Mouse (Mus musculus) limb, embryonic 12.5 days (tissue): ENCODE results near the gene Sacs. TPM values are rescaled to one million over a fixed set of nuclear protein-coding genes. Genes with fewer than 3 reads are reported as not detected.

ENCODE experiments used
- ATAC-seq: fragments of 200-750 bp; cut with Nextera tagmentation; 2 replicates; pipeline ENCODE4 v1.8.0; 2017; ENCODE audit warnings: low read depth, moderate TSS enrichment; ENCODE audit not compliant: insufficient number of reproducible peaks, insufficient read depth, low FRiP score, low TSS enrichment
- H3K27ac ChIP-seq: fragments of 300-500 bp; sonication (generic); 2 replicates; pipeline ENCODE4 v1.5.1; 2016; ENCODE audit warnings: mild to moderate bottlenecking, moderate library complexity
- H3K27me3 ChIP-seq: fragments of 300-500 bp; sonication (generic); 2 replicates; pipeline ENCODE4 v1.6.1; 2016; ENCODE audit warnings: mild to moderate bottlenecking, moderate library complexity
- H3K36me3 ChIP-seq: fragments of 300-500 bp; sonication (generic); 2 replicates; pipeline ENCODE4 v1.6.1; 2016; ENCODE audit warnings: mild to moderate bottlenecking, moderate library complexity
- H3K4me1 ChIP-seq: fragments of 300-500 bp; sonication (generic); replicated peaks from 2 replicates; pipeline ENCODE4 v1.6.1; 2016
- H3K4me2 ChIP-seq: fragments of 300-500 bp; sonication (generic); 2 replicates; pipeline ENCODE4 v1.6.1; 2016; ENCODE audit warnings: mild to moderate bottlenecking, moderate library complexity
- H3K4me3 ChIP-seq: fragments of 300-500 bp; sonication (generic); replicated peaks from 2 replicates; pipeline ENCODE4 v1.5.1; 2016; ENCODE audit warnings: mild to moderate bottlenecking
- H3K9ac ChIP-seq: fragments of 300-500 bp; sonication (generic); replicated peaks from 2 replicates; pipeline ENCODE4 v1.6.1; 2016; ENCODE audit warnings: mild to moderate bottlenecking, moderate library complexity
- H3K9me3 ChIP-seq: fragments of 300-500 bp; sonication (generic); 2 replicates; pipeline ENCODE4 v1.6.1; 2016; ENCODE audit warnings: mild to moderate bottlenecking, moderate library complexity
- WGBS: fragments of 180-500 bp; shearing (Covaris S2); methylation state at CpG from one replicate; pipeline ENCODE4 v1.1.7; 2016; 5-methylcytosine and 5-hydroxymethylcytosine counted together
- polyA plus RNA-seq: library from polyadenylated mRNA; unstranded; fragments of >200 nt; fragmentation: Nextera tagmentation; extraction: Ambion mirVana; gene quantifications from 2 replicates; pipeline ENCODE4 v1.2.1, GENCODE M21; 2016

Sacs gene
- polyA plus RNA-seq, 1 experiment from 2014 or later = 3.4 TPM

DNA sequence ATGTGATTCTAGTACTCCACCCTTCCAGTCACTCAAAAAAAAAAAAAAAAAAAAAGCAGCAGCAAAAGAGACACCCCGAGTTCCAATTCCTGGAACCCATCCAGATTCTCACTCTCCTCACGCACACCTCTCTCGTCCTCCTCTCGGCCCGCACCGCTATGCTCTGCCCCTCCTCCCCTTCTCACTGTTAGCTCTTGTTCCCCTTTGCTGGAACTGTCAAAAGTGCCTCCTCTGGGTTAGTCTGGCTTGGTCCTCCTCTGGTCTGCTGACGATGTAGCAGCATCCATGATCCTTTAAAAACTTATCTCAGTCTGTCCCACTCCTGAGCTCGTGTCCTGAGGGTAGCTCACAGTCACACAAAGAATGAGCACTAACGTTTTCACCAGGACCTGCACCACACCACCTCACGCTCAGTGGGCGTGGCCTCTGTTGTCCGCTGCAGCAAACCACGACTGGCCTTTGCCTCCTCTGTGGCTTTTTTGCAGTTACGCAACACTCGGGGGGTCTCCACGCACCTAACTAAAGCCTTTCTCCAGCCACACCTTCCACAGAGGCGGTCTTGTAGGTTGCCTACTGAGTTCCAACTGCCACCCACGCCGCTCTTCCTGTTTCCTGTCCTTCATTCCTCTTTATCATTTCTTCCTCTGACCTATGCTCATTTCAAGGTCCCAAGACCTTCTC is 150.5 kb downstream of the Sacs start:
- Histone ChIP-seq H3K9me3 (no peaks in the 10 kb centered on the region), H3K27ac (no peak overlapping the region), H3K4me3 (no peak overlapping the region), H3K4me1 (no peaks in the 10 kb centered on the region), H3K27me3 (no peaks in the 10 kb centered on the region), H3K36me3 (no peaks in the 10 kb centered on the region), H3K9ac (no peak overlapping the region), H3K4me2 (no peak overlapping the region)
- WGBS = 68% methylated on average over 19 of the region's 19 CpGs
- ATAC-seq = no peak

Other genes with a start within 250 kb of the Sacs start
- gene Tnfrsf19, start 92.0 kb upstream of the Sacs start, polyA plus RNA-seq = 34.2 and 42.5 TPM in 2 replicates
- 4.0 and 6.1 TPM in 2 replicates for gene Sgcg, start 120.0 kb downstream of the Sacs start, polyA plus RNA-seq
- gene Arl11, start 171.3 kb downstream of the Sacs start, polyA plus RNA-seq = 0.41 and 0.47 TPM in 2 replicates
- 11.5 and 13.8 TPM in 2 replicates for gene Ebpl, start 222.0 kb downstream of the Sacs start, polyA plus RNA-seq